Mouse (Mus musculus) brain, embryonic 14.5 days (tissue): ENCODE measurements at regions not wholly inside any gene's neighbourhood (a gene's known extent, or its start where the extent isn't known, plus 50 kb on each side); places are given as distances from the start of the nearest gene placed in this dataset.

Experiments
- CTCF ChIP-seq: fragments of 200-500 bp; IDR thresholded peaks from 2 replicates; pipeline ENCODE4 v1.5.1; 2012; ENCODE audit warnings: inconsistent platforms, mild to moderate bottlenecking, moderate library complexity, borderline replicate concordance; ENCODE audit not compliant: insufficient read depth, insufficient read length; ENCODE audit errors: extremely low read depth
- POLR2A ChIP-seq: fragments of 200-500 bp; IDR thresholded peaks from 2 replicates; pipeline ENCODE4 v1.6.1; 2012; ENCODE audit warnings: mild to moderate bottlenecking, inconsistent platforms, borderline replicate concordance; ENCODE audit not compliant: poor library complexity, insufficient read depth, insufficient read length, severe bottlenecking; ENCODE audit errors: extremely low read depth

DNA sequence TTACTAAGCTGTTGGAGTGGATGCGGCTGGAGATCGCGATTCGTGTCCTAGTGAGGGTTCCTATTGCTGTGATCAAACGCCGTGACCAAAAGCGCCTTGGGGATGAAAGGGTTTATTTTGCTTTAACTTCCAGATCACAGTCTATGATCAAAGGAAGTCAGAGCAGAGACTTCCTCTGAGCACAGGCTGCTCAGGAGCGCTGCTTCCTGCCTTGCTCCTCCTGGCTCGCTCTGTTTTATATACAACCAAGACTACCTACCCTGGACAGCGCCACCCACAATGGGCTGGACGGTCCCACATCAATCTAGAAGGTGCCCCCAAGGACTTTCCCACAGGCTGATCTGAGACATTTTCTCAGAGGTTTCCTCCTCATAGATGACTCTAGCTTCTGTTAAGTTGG, 126.6 kb upstream of the Dlk1 start:
- no peak for TF ChIP-seq CTCF
- no peak for TF ChIP-seq POLR2A
